Mouse (Mus musculus): ENCODE data around the gene Cops2. TPM values are rescaled to one million over a fixed set of nuclear protein-coding genes. Genes with fewer than 3 reads are reported as not detected.
A peak's percentile ranks its signal among the peaks of the same experiment; 100 is the strongest.

Gene Cops2
- total RNA-seq, 2 experiments from 2014 or later = 85.1 to 182 TPM

- no peak for ATAC-seq (replicated peaks; ENCODE audit: low FRiP score, poor library complexity, severe bottlenecking)
Measured at GRCm38 (mm10) chr2:125785021-125785420, 73.9 kb downstream of the Cops2 start.

- no peak for ATAC-seq (replicated peaks; ENCODE audit: low FRiP score, poor library complexity, severe bottlenecking)
Measured at GRCm38 (mm10) chr2:125784392-125784791, 74.5 kb downstream of the Cops2 start.

GRCm38 (mm10) chr2:125783868-125784267 lies 75.1 kb downstream of the Cops2 start:
- ATAC-seq (replicated peaks; ENCODE audit: low FRiP score, poor library complexity, severe bottlenecking) = no peak

- peak; percentile 98 for ATAC-seq (replicated peaks; ENCODE audit: low FRiP score, poor library complexity, severe bottlenecking)
Measured at GRCm38 (mm10) chr2:125782719-125783109, 76.2 kb downstream of the Cops2 start, which contains the start of gene Secisbp2l. TSS of gene Secisbp2l (minus strand) at chr2:125782870.

- no peak for ATAC-seq (replicated peaks; ENCODE audit: low FRiP score, poor library complexity, severe bottlenecking)
Measured at GRCm38 (mm10) chr2:125781978-125782718, 76.8 kb downstream of the Cops2 start.

DNA sequence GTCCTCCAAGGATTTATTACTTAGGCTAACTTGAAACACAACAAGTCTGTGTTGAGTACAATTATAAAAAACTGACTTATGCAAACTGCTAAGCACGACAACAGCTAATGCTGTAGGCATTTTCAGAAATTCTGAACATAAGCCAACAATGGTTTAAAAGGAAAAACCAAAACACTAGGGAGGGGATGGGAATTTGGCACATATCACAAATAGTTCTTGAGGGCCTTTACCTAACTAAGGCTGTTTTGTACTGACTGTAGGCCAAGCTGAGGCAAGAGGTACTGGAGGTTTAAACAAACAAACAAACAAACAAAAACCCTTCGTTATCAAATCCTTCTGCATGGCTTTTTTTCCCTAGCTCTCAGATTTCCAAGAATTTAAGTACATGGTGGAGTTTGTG lies 77.9 kb downstream of the Cops2 start:
- ATAC-seq (replicated peaks; ENCODE audit: low FRiP score, poor library complexity, severe bottlenecking) = no peak

Other genes with a start within 250 kb of the Cops2 start
- 14.3 and 20.2 TPM in 2 replicates for gene Cep152, start 234.0 kb downstream of the Cops2 start, total RNA-seq (2015; ENCODE audit: low replicate concordance)
- 36.8 and 49.8 TPM in 2 replicates for gene Cep152, start 234.0 kb downstream of the Cops2 start, total RNA-seq (2017; ENCODE audit: low replicate concordance)
- 52.0 and 77.1 TPM in 2 replicates for gene Eid1, start 186.0 kb downstream of the Cops2 start, total RNA-seq (2015; ENCODE audit: low replicate concordance)
- gene Eid1, start 186.0 kb downstream of the Cops2 start, total RNA-seq (2017; ENCODE audit: low replicate concordance) = 96.0 and 96.6 TPM in 2 replicates
- gene Shc4, start 135.0 kb downstream of the Cops2 start, total RNA-seq (2015; ENCODE audit: low replicate concordance) = not detected in 2 replicates
- 0.15 and 3.3 TPM in 2 replicates for gene Shc4, start 135.0 kb downstream of the Cops2 start, total RNA-seq (2017; ENCODE audit: low replicate concordance)
- gene Secisbp2l, start 76.3 kb downstream of the Cops2 start, total RNA-seq (2015; ENCODE audit: low replicate concordance) = 19.3 and 23.4 TPM in 2 replicates
- gene Secisbp2l, start 76.3 kb downstream of the Cops2 start, total RNA-seq (2017; ENCODE audit: low replicate concordance) = 35.2 and 43.1 TPM in 2 replicates
- 1.1 and 5.0 TPM in 2 replicates for gene Galk2, start within 50 bp of the Cops2 start, total RNA-seq (2015; ENCODE audit: low replicate concordance)
- 4.0 and 17.5 TPM in 2 replicates for gene Galk2, start within 50 bp of the Cops2 start, total RNA-seq (2017; ENCODE audit: low replicate concordance)
- gene Fgf7, start 175.5 kb upstream of the Cops2 start, total RNA-seq (2015; ENCODE audit: low replicate concordance) = not detected in 2 replicates
- gene Fgf7, start 175.5 kb upstream of the Cops2 start, total RNA-seq (2017; ENCODE audit: low replicate concordance) = 3.1 TPM in 1 of 2 replicates, not detected in the other

Data from erythroid progenitor cell, adult 5-6 weeks (primary cell).